Mouse (Mus musculus) lung, embryonic 14.5 days (tissue): ENCODE results near the gene Fcnb. TPM values are rescaled to one million over a fixed set of nuclear protein-coding genes. Genes with fewer than 3 reads are reported as not detected.

Source experiments
- ATAC-seq: fragments of 200-750 bp; cut with Nextera tagmentation; 2 replicates; pipeline ENCODE4 v1.8.0; 2017; ENCODE audit warnings: mild to moderate bottlenecking, moderate TSS enrichment, moderate library complexity; ENCODE audit not compliant: insufficient read depth
- DNase-seq: peaks from one replicate; pipeline ENCODE4 v3.0.0-alpha.2; 2015
- H3K27ac ChIP-seq: fragments of 300-500 bp; sonication (generic); 2 replicates; pipeline ENCODE4 v1.5.1; 2014; ENCODE audit warnings: low read depth, mild to moderate bottlenecking, moderate library complexity
- H3K27me3 ChIP-seq: fragments of 300-500 bp; sonication (generic); 2 replicates; pipeline ENCODE4 v1.6.1; 2014; ENCODE audit warnings: low read length, control low read depth; ENCODE audit not compliant: insufficient read depth
- H3K36me3 ChIP-seq: fragments of 300-500 bp; sonication (generic); 2 replicates; pipeline ENCODE4 v1.6.1; 2014; ENCODE audit warnings: control low read depth; ENCODE audit not compliant: insufficient read depth
- H3K4me1 ChIP-seq: fragments of 300-500 bp; sonication (generic); 2 replicates; pipeline ENCODE4 v1.6.1; 2014; ENCODE audit warnings: antibody characterized with exemption, control low read depth; ENCODE audit not compliant: insufficient read depth
- H3K4me2 ChIP-seq: fragments of 300-500 bp; sonication (generic); 2 replicates; pipeline ENCODE4 v1.6.1; 2014; ENCODE audit warnings: mild to moderate bottlenecking
- H3K4me3 ChIP-seq: fragments of 300-500 bp; sonication (generic); 2 replicates; pipeline ENCODE4 v1.5.1; 2014; ENCODE audit warnings: low read depth, low read length
- H3K9ac ChIP-seq: fragments of 300-500 bp; sonication (generic); 2 replicates; pipeline ENCODE4 v1.6.1; 2014
- H3K9me3 ChIP-seq: fragments of 300-500 bp; sonication (generic); 2 replicates; pipeline ENCODE4 v1.6.1; 2016; ENCODE audit warnings: low read depth, low read length, control low read depth
- CTCF ChIP-seq: IDR thresholded peaks from 2 replicates; pipeline ENCODE4 v1.5.1; 2016; ENCODE audit warnings: antibody characterized with exemption, low read depth
- WGBS: fragments of 180-500 bp; shearing (Covaris S2); extraction: QIAGEN DNeasy Blood & Tissue Kit; methylation state at CpG from one replicate; pipeline ENCODE4 v1.1.7; 2014; 5-methylcytosine and 5-hydroxymethylcytosine counted together
- polyA plus RNA-seq: library from polyadenylated mRNA; unstranded; fragments of >200 nt; fragmentation: Nextera tagmentation; extraction: Ambion mirVana; gene quantifications from 2 replicates; pipeline ENCODE4 v1.2.1, GENCODE M21; 2014

Fcnb gene
- polyA plus RNA-seq, 1 experiment from 2014 or later: not detected

DNA sequence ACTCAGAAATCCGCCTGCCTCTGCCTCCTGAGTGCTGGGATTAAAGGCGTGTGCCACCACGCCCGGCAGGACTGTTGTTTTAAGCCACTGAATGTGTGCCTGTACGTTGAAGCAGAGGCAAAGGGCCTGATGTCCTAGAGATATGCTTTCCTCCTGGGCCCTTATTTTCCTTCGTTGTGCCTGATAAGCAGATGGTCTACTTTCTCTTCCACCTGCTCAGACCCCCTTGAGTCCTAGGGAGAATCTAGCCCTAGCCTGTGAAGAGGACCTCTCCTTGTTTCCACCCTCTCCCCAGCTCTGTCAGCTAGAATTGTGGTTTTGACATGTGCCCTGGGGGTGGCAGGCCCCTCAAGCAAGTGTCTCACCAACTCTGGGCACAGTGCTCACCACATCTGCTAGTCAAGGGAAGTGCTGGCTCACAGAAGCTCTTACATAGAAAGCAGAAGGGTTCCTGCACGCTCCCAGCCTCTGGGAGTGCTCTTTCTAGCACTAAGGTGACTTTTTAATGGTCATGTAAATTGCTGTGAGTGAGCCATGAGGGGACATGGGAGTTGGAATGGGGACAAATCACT, 9.0 kb downstream of the Fcnb start:
- H3K9ac ChIP-seq: no peak overlapping the region
- H3K4me2 ChIP-seq: no peak overlapping the region
- no peak overlapping the region for H3K27ac ChIP-seq
- DNase-seq (no peak), ATAC-seq (no peak)
- no peaks in the 10 kb centered on the region for H3K4me1 ChIP-seq
- H3K36me3 ChIP-seq: no peaks in the 10 kb centered on the region
- WGBS: 72% methylated on average over 7 of the region's 7 CpGs
- H3K27me3 ChIP-seq: no peaks in the 10 kb centered on the region
- no peaks in the 10 kb centered on the region for H3K9me3 ChIP-seq
- H3K4me3 ChIP-seq: no peak overlapping the region
- TF ChIP-seq CTCF: no peak

DNA sequence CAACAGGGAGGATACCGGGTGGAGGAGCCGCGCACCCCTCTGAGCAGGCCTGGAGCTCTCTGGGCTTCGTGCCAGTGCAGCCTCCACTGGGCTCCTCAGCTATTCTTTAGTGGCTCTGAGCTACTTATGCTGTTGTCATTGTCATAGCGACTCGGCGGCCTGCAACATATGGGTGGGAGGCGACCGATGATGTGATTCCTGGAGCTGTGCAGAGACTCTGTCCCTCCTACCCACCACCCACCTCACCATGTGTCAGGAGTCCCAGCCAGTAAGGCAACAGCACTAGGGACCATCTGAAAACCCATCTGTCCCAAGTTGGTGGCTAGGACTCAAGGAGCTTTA, 16.2 kb downstream of the Fcnb start:
- Histone ChIP-seq H3K9ac (no peak overlapping the region), H3K9me3 (no peaks in the 10 kb centered on the region), H3K27me3 (no peaks in the 10 kb centered on the region), H3K27ac (no peak overlapping the region), H3K4me3 (no peak overlapping the region), H3K4me1 (no peaks in the 10 kb centered on the region), H3K36me3 (no peaks in the 10 kb centered on the region), H3K4me2 (no peak overlapping the region)
- ATAC-seq: no peak
- TF ChIP-seq CTCF: no peak
- peak; percentile 52 for DNase-seq
- WGBS: 71% methylated on average over 9 of the region's 9 CpGs

DNA sequence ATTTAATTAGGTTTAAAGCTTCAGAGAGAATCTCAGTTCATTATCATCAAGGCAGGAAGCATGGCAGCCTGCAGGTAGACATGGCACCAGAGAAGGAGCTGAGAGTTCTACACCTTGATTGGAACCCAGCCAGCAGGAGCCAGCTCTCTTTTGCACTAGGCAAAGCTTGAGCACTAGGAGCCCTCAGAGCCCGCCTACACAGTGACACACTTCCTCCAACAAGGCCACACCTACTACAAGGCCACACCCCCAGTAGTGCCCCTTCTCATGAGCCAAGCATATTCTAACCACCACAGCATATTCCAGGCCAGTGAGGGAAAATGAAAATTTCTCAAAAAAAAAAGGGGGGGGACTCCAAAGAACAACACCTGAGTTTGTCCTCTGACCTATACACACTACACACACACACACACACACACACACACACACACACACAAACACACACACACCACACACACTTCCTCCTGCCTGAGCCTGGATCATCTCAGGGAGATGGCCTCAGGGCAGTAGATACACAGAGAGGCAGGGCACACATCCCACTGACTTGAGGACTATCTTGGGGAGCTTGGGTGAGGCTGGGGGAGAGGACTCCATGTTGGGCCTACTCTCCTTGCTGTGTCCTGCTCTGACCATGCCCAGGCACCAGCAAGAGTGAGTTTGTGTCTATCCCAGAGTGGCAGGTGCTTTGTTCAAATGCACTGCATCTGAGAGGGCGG, 16.7 kb downstream of the Fcnb start:
- no peak for DNase-seq
- H3K36me3 ChIP-seq: no peaks in the 10 kb centered on the region
- H3K9me3 ChIP-seq: no peaks in the 10 kb centered on the region
- H3K4me1 ChIP-seq: no peaks in the 10 kb centered on the region
- no peak for ATAC-seq
- TF ChIP-seq CTCF: no peak
- WGBS: 83% methylated on average over 2 of the region's 2 CpGs
- no peak overlapping the region for H3K27ac ChIP-seq
- no peak overlapping the region for H3K4me2 ChIP-seq
- H3K27me3 ChIP-seq: no peaks in the 10 kb centered on the region
- no peak overlapping the region for H3K4me3 ChIP-seq
- no peak overlapping the region for H3K9ac ChIP-seq

- TF ChIP-seq CTCF: no peak
- H3K27ac ChIP-seq: no peak overlapping the region
- 72% methylated on average over 6 of the region's 6 CpGs for WGBS
- no peaks in the 10 kb centered on the region for H3K4me1 ChIP-seq
- no peaks in the 10 kb centered on the region for H3K36me3 ChIP-seq
- H3K4me3 ChIP-seq: no peak overlapping the region
- no peak overlapping the region for H3K9ac ChIP-seq
- ATAC-seq (no peak), DNase-seq (no peak)
- H3K9me3 ChIP-seq: no peaks in the 10 kb centered on the region
- no peak overlapping the region for H3K4me2 ChIP-seq
- no peaks in the 10 kb centered on the region for H3K27me3 ChIP-seq
These were observed 17.5 kb downstream of the Fcnb start for GRCm38 (mm10) chr2:28067175-28067574.

GRCm38 (mm10) chr2:28066686-28067085, 18.0 kb downstream of the Fcnb start:
- Histone ChIP-seq H3K4me2 (no peak overlapping the region), H3K27ac (no peak overlapping the region), H3K4me1 (no peaks in the 10 kb centered on the region), H3K9ac (no peak overlapping the region), H3K4me3 (no peak overlapping the region), H3K9me3 (no peaks in the 10 kb centered on the region), H3K27me3 (no peaks in the 10 kb centered on the region), H3K36me3 (no peaks in the 10 kb centered on the region)
- TF ChIP-seq CTCF: no peak
- DNase-seq (no peak), ATAC-seq (no peak)
- WGBS: 47% methylated on average over 5 of the region's 5 CpGs

DNA sequence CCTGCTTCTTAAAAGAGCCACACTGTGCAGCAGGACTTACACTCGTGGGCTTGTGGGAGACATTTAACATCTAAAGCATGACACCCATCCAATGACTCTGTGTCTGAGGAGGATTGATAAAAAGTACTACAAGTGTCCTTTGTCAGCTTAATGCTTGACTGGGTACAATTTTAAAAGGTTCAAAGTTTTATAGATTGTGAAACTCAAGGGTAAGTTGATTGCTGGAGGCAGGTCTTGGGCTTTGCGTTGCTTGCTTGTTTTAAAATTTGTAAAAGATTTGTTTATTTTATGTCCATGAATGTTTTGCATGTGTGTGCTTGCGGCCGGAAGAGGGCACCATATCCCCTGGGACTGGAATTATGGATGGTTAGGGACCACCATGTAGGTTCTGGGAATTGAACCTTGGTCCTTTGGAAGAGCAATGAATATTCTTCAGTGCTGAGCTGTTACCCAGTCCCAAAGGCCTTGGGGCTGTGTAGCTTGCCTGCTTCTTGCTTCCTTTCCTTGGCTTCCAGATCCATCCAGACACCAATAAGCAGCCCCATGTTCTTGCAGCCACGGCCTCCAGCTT, 19.5 kb downstream of the Fcnb start:
- no peak for TF ChIP-seq CTCF
- Histone ChIP-seq H3K4me3 (no peak overlapping the region), H3K9ac (no peak overlapping the region), H3K27me3 (no peaks in the 10 kb centered on the region), H3K4me1 (no peaks in the 10 kb centered on the region), H3K27ac (no peak overlapping the region), H3K4me2 (no peak overlapping the region), H3K36me3 (no peaks in the 10 kb centered on the region), H3K9me3 (no peaks in the 10 kb centered on the region)
- ATAC-seq: no peak
- WGBS: 80% methylated on average over 5 of the region's 5 CpGs
- no peak for DNase-seq

DNA sequence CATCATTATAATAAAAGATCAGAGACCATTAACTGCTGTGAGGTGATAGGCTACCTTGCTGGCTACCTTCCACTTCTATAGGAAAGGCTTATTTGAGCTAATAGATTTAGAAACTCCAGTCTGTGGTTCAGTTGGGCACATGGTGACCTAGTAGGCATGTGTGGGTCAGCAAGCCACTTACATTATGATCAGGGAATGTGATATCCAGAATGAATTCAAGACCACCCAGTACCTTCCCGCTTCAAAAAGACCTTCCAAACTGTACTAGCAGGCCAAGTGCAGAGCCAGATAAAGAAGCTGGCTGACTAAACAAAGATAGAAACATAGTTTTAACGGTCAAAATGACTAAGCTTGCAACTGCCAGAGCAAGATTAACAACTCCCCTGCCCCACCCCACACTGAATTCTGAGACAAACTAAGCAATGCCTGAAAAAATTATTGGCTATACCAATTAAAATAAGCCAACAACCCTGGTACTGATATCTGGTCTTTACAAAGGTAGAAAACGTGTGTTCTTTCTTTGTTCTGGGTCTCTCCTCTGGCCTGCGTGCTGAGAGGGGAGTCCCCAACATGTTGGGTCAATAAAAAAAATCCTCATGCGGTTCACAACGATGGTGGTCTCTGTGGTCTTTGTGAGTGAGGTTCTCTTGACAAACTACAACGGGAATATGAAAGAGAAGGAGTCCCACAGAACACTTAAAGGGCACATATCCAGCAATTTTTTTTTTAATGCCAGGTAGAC, 20.2 kb downstream of the Fcnb start:
- Histone ChIP-seq H3K4me1 (no peaks in the 10 kb centered on the region), H3K36me3 (no peaks in the 10 kb centered on the region), H3K9ac (no peak overlapping the region), H3K4me2 (no peak overlapping the region), H3K27ac (no peak overlapping the region), H3K4me3 (no peak overlapping the region), H3K27me3 (no peaks in the 10 kb centered on the region), H3K9me3 (no peaks in the 10 kb centered on the region)
- ATAC-seq (no peak), DNase-seq (no peak)
- WGBS: 63% methylated on average over 7 of the region's 7 CpGs
- TF ChIP-seq CTCF: no peak
